Mouse (Mus musculus): Measurements from ENCODE around the gene Efemp2. TPM values are rescaled to one million over a fixed set of nuclear protein-coding genes. Genes with fewer than 3 reads are reported as not detected.
A peak's percentile ranks its signal among the peaks of the same experiment; 100 is the strongest.

Efemp2 gene
- polyA plus RNA-seq, 1 experiment, result 81.3 TPM

DNA sequence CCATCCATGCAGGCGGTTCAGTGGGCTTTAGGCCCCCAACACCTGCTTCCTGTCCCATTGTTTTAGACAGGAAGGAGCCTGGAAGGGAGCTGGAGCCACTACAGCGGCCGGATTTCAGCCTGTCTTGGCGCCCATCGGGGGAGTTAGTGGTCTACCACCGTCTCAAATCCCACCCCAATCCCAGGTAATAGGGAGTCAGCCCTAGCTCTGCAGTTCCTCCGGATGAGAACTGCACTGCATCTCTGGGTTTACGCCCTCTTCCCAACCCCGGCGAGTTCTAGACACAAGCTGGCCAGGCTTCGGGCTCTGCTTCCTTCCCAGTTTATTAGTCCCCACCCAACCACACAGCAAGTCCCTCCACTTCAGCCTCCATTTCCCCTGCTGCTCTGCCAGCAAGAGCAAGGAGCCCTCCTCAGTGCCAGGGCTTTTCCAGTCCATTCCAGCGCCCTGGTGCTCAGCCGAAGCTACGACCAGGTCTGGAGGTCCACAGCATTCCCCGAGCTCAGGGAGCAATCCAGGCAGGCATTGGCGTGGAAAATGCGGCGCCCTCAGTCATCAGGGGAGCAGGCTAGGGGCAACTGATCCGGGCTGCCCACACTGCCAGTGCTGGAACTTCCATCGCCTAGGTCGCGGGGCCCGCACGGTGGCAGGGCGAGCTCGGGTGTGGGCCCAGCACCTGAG, 17.4 kb upstream of the Efemp2 start:
- TF ChIP-seq POLR2A (IDR thresholded peaks at IDR 0.05; ENCODE audit: insufficient read length, low read depth) (no peak), POLR2AphosphoS2 (IDR thresholded peaks at IDR 0.05; ENCODE audit: insufficient read length, low read depth) (peak; percentile 10), SRF (IDR thresholded peaks at IDR 0.05; ENCODE audit: control insufficient read depth, insufficient read length, low read depth) (no peak)
- Histone ChIP-seq H3ac (ENCODE audit: control insufficient read depth, insufficient read length) (peak overlapping the region; percentile 63), H3K36me3 (ENCODE audit: control insufficient read depth, insufficient read depth) (peaks cover 6% of the 10 kb centered on the region), H3K4me2 (ENCODE audit: low read depth) (peak overlapping the region; percentile 93), H3K79me2 (ENCODE audit: control insufficient read depth, insufficient read depth) (peaks cover 57% of the 10 kb centered on the region), H3K27me3 (ENCODE audit: control insufficient read depth, insufficient read depth, insufficient read length) (no peaks in the 10 kb centered on the region), H3K4me3 (peak overlapping the region; percentile 48)

DNA sequence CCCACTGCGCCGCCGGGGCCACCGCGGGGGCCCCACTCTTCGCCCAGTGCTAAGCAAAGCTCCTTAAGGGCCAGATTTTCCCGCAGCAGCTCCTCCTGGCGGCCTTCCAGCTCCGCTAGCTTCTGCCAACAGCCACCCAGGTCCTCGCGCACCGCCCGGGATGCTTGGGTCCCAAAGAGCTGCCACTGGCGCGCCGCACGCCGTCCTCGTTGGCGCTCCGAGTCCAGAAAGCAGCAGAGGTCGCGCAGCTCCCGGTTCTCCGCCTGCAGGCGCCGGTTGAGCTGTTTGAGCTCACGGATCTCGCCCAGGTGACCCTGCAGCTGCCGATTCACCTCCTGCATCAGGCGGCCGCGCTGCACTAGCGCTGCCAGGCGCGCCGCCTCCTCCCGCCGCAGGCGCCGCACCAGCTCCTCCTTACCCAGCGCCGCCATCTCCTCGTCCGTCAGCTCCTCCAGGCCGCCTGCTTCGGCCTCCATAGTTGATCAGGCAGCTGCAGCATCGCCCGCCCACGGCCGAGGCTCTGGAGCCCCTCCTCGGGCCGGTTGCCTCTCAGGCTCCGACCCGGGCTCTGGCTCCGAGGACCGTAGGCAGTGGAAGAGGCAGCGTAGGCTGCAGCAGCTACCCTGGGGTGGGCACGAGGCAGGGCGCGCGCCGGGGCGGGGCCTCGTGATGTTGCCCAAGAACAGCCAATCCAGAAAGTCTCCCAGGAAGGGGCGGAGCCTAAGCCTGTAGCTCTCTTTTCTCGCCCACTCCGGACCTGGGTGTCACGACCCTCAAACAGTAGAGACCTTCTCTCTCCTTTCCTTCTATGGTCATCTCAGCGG, 16.6 kb upstream of the Efemp2 start:
- Histone ChIP-seq H3K36me3 (ENCODE audit: control insufficient read depth, insufficient read depth) (peaks cover 6% of the 10 kb centered on the region), H3K79me2 (ENCODE audit: control insufficient read depth, insufficient read depth) (peaks cover 57% of the 10 kb centered on the region), H3K4me3 (peak overlapping the region; percentile 48), H3K27me3 (ENCODE audit: control insufficient read depth, insufficient read depth, insufficient read length) (no peaks in the 10 kb centered on the region), H3ac (ENCODE audit: control insufficient read depth, insufficient read length) (peak overlapping the region; percentile 63), H3K4me2 (ENCODE audit: low read depth) (peak overlapping the region; percentile 93)
- TF ChIP-seq POLR2AphosphoS2 (IDR thresholded peaks at IDR 0.05; ENCODE audit: insufficient read length, low read depth) (peak; percentile 76), MAX (IDR thresholded peaks at IDR 0.05; ENCODE audit: low read depth) (no peak), MYOD1 (IDR thresholded peaks at IDR 0.05; ENCODE audit: control insufficient read depth in 1 of 3, insufficient read length in 2 of 3, low read depth in 2 of 3) (peak in 1 of 3 experiments; percentile 31), POLR2A (IDR thresholded peaks at IDR 0.05; ENCODE audit: insufficient read length, low read depth) (peak; percentile 92), TCF12 (IDR thresholded peaks at IDR 0.05; ENCODE audit: insufficient read depth, poor library complexity, severe bottlenecking) (no peak), REST (IDR thresholded peaks at IDR 0.05; ENCODE audit: insufficient read depth, insufficient read length) (no peak), SRF (IDR thresholded peaks at IDR 0.05; ENCODE audit: control insufficient read depth, insufficient read length, low read depth) (peak; percentile 42), MYOG (IDR thresholded peaks at IDR 0.05; ENCODE audit: control insufficient read depth in 1 of 3, insufficient read depth in 1 of 3, insufficient read length in 2 of 3, low read depth in 2 of 3) (peak in 1 of 3 experiments; percentile 35), CEBPB (IDR thresholded peaks at IDR 0.05; ENCODE audit: insufficient read depth, poor library complexity, severe bottlenecking) (no peak)

DNA sequence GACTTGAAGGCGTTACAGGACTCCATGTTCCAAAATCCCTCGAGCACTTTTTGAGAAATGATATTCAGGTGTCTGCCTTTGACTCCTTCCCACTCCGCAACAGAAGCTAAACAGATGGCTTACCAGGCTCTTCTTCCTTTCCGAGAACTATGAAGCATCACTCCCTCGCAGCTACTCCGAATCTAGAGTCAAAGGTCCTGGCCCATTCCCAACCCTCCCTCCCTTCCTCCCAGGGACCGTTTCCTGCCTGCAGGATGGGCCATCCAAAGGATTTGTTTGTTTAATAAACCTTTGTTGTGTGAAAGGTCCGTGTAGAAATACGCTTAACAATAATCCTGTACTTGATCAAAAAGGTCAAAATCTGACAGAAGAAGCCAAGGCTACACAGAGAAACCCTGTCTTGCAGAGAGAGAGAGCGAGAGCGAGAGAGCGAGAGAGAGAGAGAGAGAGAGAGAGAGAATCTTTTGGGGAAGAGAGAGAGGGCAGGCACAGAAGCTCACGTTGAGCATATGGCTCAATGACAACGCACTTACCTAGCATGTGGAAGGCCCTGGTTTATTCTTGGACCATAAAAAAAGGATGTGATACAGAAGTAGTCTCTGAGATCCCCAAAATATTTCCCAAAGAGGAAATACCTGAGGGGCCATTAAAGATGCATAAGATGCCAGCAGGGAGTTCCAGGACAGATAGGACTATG, 15.9 kb upstream of the Efemp2 start, which contains the start of gene Ccdc85b:
Gene Ccdc85b (minus strand): TSS at position 149 of the 697 bp plus-strand sequence.
- peak within 1 kb of the TSS; percentile 48 for H3K4me3 ChIP-seq
- peak within 1 kb of the TSS; percentile 93 for H3K4me2 ChIP-seq (ENCODE audit: low read depth)
- peaks cover 51% of the 10 kb centered on the region for H3K79me2 ChIP-seq (ENCODE audit: control insufficient read depth, insufficient read depth)
- peak within 1 kb of the TSS; percentile 63 for H3ac ChIP-seq (ENCODE audit: control insufficient read depth, insufficient read length)
- TF ChIP-seq TCF12 (IDR thresholded peaks at IDR 0.05; ENCODE audit: insufficient read depth, poor library complexity, severe bottlenecking), result no peak
- TF ChIP-seq REST (IDR thresholded peaks at IDR 0.05; ENCODE audit: insufficient read depth, insufficient read length), result no peak
- TF ChIP-seq POLR2A (IDR thresholded peaks at IDR 0.05; ENCODE audit: insufficient read length, low read depth), result no peak
- no peak for TF ChIP-seq MYOD1 (IDR thresholded peaks at IDR 0.05; ENCODE audit: control insufficient read depth in 1 of 3, insufficient read length in 2 of 3, low read depth in 2 of 3)
- H3K36me3 ChIP-seq (ENCODE audit: control insufficient read depth, insufficient read depth), result peaks cover 7% of the 10 kb centered on the region
- no peaks in the 10 kb centered on the region for H3K27me3 ChIP-seq (ENCODE audit: control insufficient read depth, insufficient read depth, insufficient read length)

DNA sequence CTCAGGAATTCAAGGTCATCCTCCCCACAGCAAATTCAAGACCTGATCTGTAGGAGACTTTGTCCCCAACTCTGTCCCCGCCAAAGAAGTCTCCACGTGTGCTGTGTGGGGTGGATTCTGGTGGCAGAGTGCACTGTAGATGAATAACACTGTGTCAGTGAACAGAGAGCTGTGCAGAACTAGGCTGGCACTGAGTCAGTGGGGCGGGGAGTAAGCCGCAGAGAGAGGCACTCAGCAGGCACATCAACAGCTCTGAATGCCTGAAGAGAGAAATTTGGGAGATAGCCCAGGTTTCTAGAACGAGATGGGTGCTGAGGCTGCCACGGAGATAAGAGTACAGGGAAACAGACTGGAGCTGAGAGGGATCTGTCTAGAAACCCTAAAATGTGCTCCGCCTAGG, 14.7 kb upstream of the Efemp2 start:
- TF ChIP-seq TCF12 (IDR thresholded peaks at IDR 0.05; ENCODE audit: insufficient read depth, poor library complexity, severe bottlenecking), result no peak
- no peak for TF ChIP-seq MYOD1 (IDR thresholded peaks at IDR 0.05; ENCODE audit: control insufficient read depth in 1 of 3, insufficient read length in 2 of 3, low read depth in 2 of 3)
- no peak for TF ChIP-seq SRF (IDR thresholded peaks at IDR 0.05; ENCODE audit: control insufficient read depth, insufficient read length, low read depth)
- no peak for TF ChIP-seq E2F4 (IDR thresholded peaks at IDR 0.05; ENCODE audit: insufficient read depth)
- TF ChIP-seq CEBPB (IDR thresholded peaks at IDR 0.05; ENCODE audit: insufficient read depth, poor library complexity, severe bottlenecking), result no peak
- TF ChIP-seq TCF3 (IDR thresholded peaks at IDR 0.05; ENCODE audit: insufficient read length, low read depth), result no peak
- no peak for TF ChIP-seq REST (IDR thresholded peaks at IDR 0.05; ENCODE audit: insufficient read depth, insufficient read length)
- no peak for TF ChIP-seq MYOG (IDR thresholded peaks at IDR 0.05; ENCODE audit: control insufficient read depth in 1 of 3, insufficient read depth in 1 of 3, insufficient read length in 2 of 3, low read depth in 2 of 3)
- no peak for TF ChIP-seq MAX (IDR thresholded peaks at IDR 0.05; ENCODE audit: low read depth)
- TF ChIP-seq USF1 (IDR thresholded peaks at IDR 0.05; ENCODE audit: low read depth), result no peak
- no peak for TF ChIP-seq POLR2A (IDR thresholded peaks at IDR 0.05; ENCODE audit: insufficient read length, low read depth)
- Histone ChIP-seq H3K27me3 (ENCODE audit: control insufficient read depth, insufficient read depth, insufficient read length) (no peaks in the 10 kb centered on the region), H3K36me3 (ENCODE audit: control insufficient read depth, insufficient read depth) (peaks cover 5% of the 10 kb centered on the region), H3K4me2 (ENCODE audit: low read depth) (peak overlapping the region; percentile 96), H3K79me2 (ENCODE audit: control insufficient read depth, insufficient read depth) (peaks cover 42% of the 10 kb centered on the region), H3ac (ENCODE audit: control insufficient read depth, insufficient read length) (no peak overlapping the region), H3K4me3 (no peak overlapping the region)

Measured in myocyte (in vitro differentiated cells).